Mouse (Mus musculus) monocyte, adult 5-6 weeks (primary cell): ENCODE data around the gene Arhgap33. TPM values are rescaled to one million over a fixed set of nuclear protein-coding genes. Genes with fewer than 3 reads are reported as not detected.

Experiments used
- ATAC-seq: fragments of 153-309, 156-312 bp; replicated peaks from 2 replicates; pipeline ENCODE4 v1.8.0; 2017; ENCODE audit warnings: mild to moderate bottlenecking; ENCODE audit not compliant: low TSS enrichment, insufficient number of reproducible peaks, severe bottlenecking, poor library complexity, low FRiP score
- total RNA-seq: library from RNA; stranded (forward); fragments of 200-1000, 200-491, 200-594 nt; gene quantifications from 3 replicates; pipeline ENCODE4 v1.2.3, GENCODE M21; 2017

The Arhgap33 gene
- 0.97 to 1.5 TPM in 2 of 3 replicates, not detected in the other for total RNA-seq

GRCm38 (mm10) chr7:30534633-30535577 lies at the start of gene Arhgap33:
TSS of gene Arhgap33 (minus strand) at chr7:30535060.
- ATAC-seq: peak; percentile 89

- ATAC-seq: no peak
These were observed 49.5 kb upstream of the Arhgap33 start for GRCm38 (mm10) chr7:30584339-30584738.

- ATAC-seq: no peak
These were observed 46.7 kb upstream of the Arhgap33 start for GRCm38 (mm10) chr7:30581547-30581946.

- no peak for ATAC-seq
These were observed 45.1 kb upstream of the Arhgap33 start for GRCm38 (mm10) chr7:30579950-30580349.

GRCm38 (mm10) chr7:30572969-30573368 lies 38.1 kb upstream of the Arhgap33 start:
- no peak for ATAC-seq

GRCm38 (mm10) chr7:30572389-30572788 lies 37.5 kb upstream of the Arhgap33 start:
- no peak for ATAC-seq

- no peak for ATAC-seq
These were observed 32.7 kb upstream of the Arhgap33 start for GRCm38 (mm10) chr7:30567555-30567954.

GRCm38 (mm10) chr7:30566033-30566432 lies 31.2 kb upstream of the Arhgap33 start:
- ATAC-seq: no peak

GRCm38 (mm10) chr7:30564970-30565571 lies 30.2 kb upstream of the Arhgap33 start, which contains the start of gene Igflr1:
TSS of gene Igflr1 (plus strand) at chr7:30565427.
- ATAC-seq: no peak

GRCm38 (mm10) chr7:30563906-30564280 lies 29.0 kb upstream of the Arhgap33 start:
- no peak for ATAC-seq

- ATAC-seq: peak; percentile 76
These were observed 28.5 kb upstream of the Arhgap33 start, which contains the start of the genes U2af1l4, Gm49396 and Psenen for GRCm38 (mm10) chr7:30563117-30563905. TSS of gene U2af1l4 (plus strand) at chr7:30563301. TSS of gene Gm49396 (plus strand) at chr7:30563344. TSS of gene Psenen (minus strand) at chr7:30563627.

- ATAC-seq: no peak
These were observed 27.8 kb upstream of the Arhgap33 start for GRCm38 (mm10) chr7:30562526-30563116.

- ATAC-seq: no peak
These were observed 25.4 kb upstream of the Arhgap33 start for GRCm38 (mm10) chr7:30560296-30560695.

- ATAC-seq: peak; percentile 77
These were observed 24.6 kb upstream of the Arhgap33 start, which contains the start of gene Lin37 for GRCm38 (mm10) chr7:30559443-30559954. TSS of gene Lin37 (minus strand) at chr7:30559838.

GRCm38 (mm10) chr7:30558656-30559442 lies 24.0 kb upstream of the Arhgap33 start:
- no peak for ATAC-seq

- no peak for ATAC-seq
These were observed 23.1 kb upstream of the Arhgap33 start for GRCm38 (mm10) chr7:30557901-30558514.

- ATAC-seq: no peak
These were observed 22.2 kb upstream of the Arhgap33 start for GRCm38 (mm10) chr7:30556894-30557536.
